In the genomic region with DNA sequence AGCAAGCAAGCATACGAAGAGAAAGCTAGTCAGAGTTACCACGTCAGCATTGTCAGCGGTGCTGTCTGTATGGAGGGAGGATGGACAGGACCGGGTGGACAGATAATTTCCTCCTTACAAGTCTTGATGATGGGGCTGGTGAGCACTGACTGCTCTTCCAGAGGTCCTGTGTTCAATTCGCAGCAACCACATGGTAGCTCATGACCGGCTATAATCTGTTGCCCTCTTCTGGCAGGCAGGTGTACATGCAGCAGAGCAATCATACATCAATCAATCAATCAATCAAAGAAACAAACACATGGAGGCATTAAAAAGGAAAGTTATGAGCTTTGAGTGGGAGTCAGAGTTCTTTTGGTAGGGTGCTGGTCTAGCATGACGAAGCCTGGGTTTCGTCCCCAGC, we compare ENCODE assay signal across 15 mouse cellular contexts.
A peak's percentile ranks its signal among the peaks of the same experiment; 100 is the strongest.
DNase-seq lines count a peak whose midpoint lies in the region; TF ChIP-seq lines count a peak whose summit lies in the region.
"Had no signal": no experiment of that assay in that cellular context is flagged by ENCODE, and none has a peak within 500 bp of the region (broad histone marks: within the 10 kb centered on the region; RNA-seq: fewer than 3 reads in every experiment).

No protein-coding gene starts in this region.

- DNase-seq in gastrocnemius, adult 2 months: no peak
- no peak for DNase-seq in gastrocnemius, postnatal 25 days
- peak; percentile 44 for DNase-seq in liver, adult 2 months (ENCODE audit: extremely low read depth, low read depth, low spot score)
- DNase-seq in liver (no peak), A20 (ENCODE audit: low read depth, low spot score) (peak; percentile 13)
- no peak for DNase-seq in cerebellum, postnatal 36 days
- DNase-seq in adrenal gland, adult 2 months: no peak
- DNase-seq: adrenal gland, postnatal 25 days; cerebellum, adult 9-10 months; gastrocnemius, postnatal 10 days; right cerebral cortex, postnatal 25 days had no signal

- H3K27me3 ChIP-seq in liver, adult 2 months (ENCODE audit: control insufficient read depth, insufficient read depth, low read length): no peaks in the 10 kb centered on the region
- H3K27me3 ChIP-seq: liver, embryonic 15.5 days; neural tube, embryonic 13.5 days had no signal

- 77% methylated on average over 8 of the region's 8 CpGs for WGBS in liver, adult 2 months

- H3K4me1 ChIP-seq in liver, adult 2 months (ENCODE audit: control insufficient read depth, insufficient read depth, low read length): no peaks in the 10 kb centered on the region
- H3K4me1 ChIP-seq in cortical plate, adult 2 months (ENCODE audit: control insufficient read depth, insufficient read depth, low read length): no peaks in the 10 kb centered on the region

- no peak overlapping the region for H3K27ac ChIP-seq in gastrocnemius, adult 2 months
- H3K27ac ChIP-seq in liver, adult 2 months (replicated peaks; ENCODE audit: insufficient read depth, low read depth, low read length): no peak overlapping the region
- no peak overlapping the region for H3K27ac ChIP-seq in cortical plate, adult 2 months (ENCODE audit: insufficient read depth, low read length)
- H3K27ac ChIP-seq: liver, embryonic 15.5 days; neural tube, embryonic 13.5 days had no signal

- no peaks in the 10 kb centered on the region for H3K36me3 ChIP-seq in liver, adult 2 months (ENCODE audit: control insufficient read depth, insufficient read depth, low read length)
- H3K36me3 ChIP-seq: liver, embryonic 15.5 days; neural tube, embryonic 13.5 days had no signal

- no peak overlapping the region for H3K4me3 ChIP-seq in gastrocnemius, adult 2 months
- no peak overlapping the region for H3K4me3 ChIP-seq in liver, adult 2 months (ENCODE audit: insufficient read depth, low read depth, low read length)
- no peak overlapping the region for H3K4me3 ChIP-seq in cortical plate, adult 2 months (ENCODE audit: insufficient read depth, low read length)
- H3K4me3 ChIP-seq: erythroblast, embryonic 14.5 days; liver, embryonic 15.5 days; neural tube, embryonic 13.5 days had no signal

- TF ChIP-seq POLR2A in liver, adult 2 months (IDR thresholded peaks at IDR 0.05; ENCODE audit: extremely low read depth, insufficient read depth, low read length): no peak
- no peak for TF ChIP-seq POLR2A in cortical plate, adult 2 months (IDR thresholded peaks at IDR 0.05; ENCODE audit: extremely low read depth, insufficient read depth, low read length)

- intact Hi-C loops in gastrocnemius, adult 2 months (cut with DNase I): no loop called here

- peak; percentile 55 for TF ChIP-seq CTCF in gastrocnemius, adult 2 months (IDR thresholded peaks at IDR 0.05)
- TF ChIP-seq CTCF in liver, adult 2 months (IDR thresholded peaks at IDR 0.05; ENCODE audit: low read depth, low read length): peak; percentile 67
- TF ChIP-seq CTCF in cortical plate, adult 2 months (IDR thresholded peaks at IDR 0.05; ENCODE audit: extremely low read depth, insufficient read depth, low read length): 0 out of 2 replicates have a peak, but pooled peaks have one; percentile 11

- H3K9ac ChIP-seq in liver, adult 2 months (ENCODE audit: low read depth, low read length): no peak overlapping the region
- H3K9ac ChIP-seq: liver, embryonic 15.5 days; neural tube, embryonic 13.5 days had no signal

- no peaks in the 10 kb centered on the region for H3K79me2 ChIP-seq in liver, adult 2 months (ENCODE audit: control insufficient read depth, insufficient read depth, low read length)

Comparison
In these comparisons a context has a peak if more than half of its experiments do, and no peak if none do; other contexts are left out.
1. DNase-seq: peak in liver, adult 2 months (single experiment) and A20 (single experiment); none in gastrocnemius, adult 2 months (single experiment), gastrocnemius, postnatal 25 days (single experiment), liver (single experiment), cerebellum, postnatal 36 days (0 of 2) and adrenal gland, adult 2 months (single experiment).
2. CTCF ChIP-seq: peak in every context shown above with its lines; median percentile 67 in liver, adult 2 months; 55 in gastrocnemius, adult 2 months; 11 in cortical plate, adult 2 months.